Mouse (Mus musculus) thymus, postnatal 25 days (tissue): ENCODE data around the gene Olfr1357.

ENCODE experiments used
- DNase-seq: peaks from one replicate; pipeline ENCODE4 v3.0.0; 2022

The Olfr1357 gene

GRCm38 (mm10) chr10:78576435-78577184, 41.3 kb downstream of the Olfr1357 start:
- peak; percentile 51 for DNase-seq

GRCm38 (mm10) chr10:78575690-78576089, 42.2 kb downstream of the Olfr1357 start:
- no peak for DNase-seq

GRCm38 (mm10) chr10:78575105-78575632, 42.7 kb downstream of the Olfr1357 start:
- no peak for DNase-seq

- DNase-seq = peak; percentile 97
Measured at GRCm38 (mm10) chr10:78574250-78575104, 43.4 kb downstream of the Olfr1357 start, which contains the start of gene Ilvbl. Ilvbl (plus strand) TSS chr10:78574346.

GRCm38 (mm10) chr10:78573226-78573625, 44.6 kb downstream of the Olfr1357 start:
- DNase-seq = no peak

GRCm38 (mm10) chr10:78570897-78571296, 47.0 kb downstream of the Olfr1357 start:
- no peak for DNase-seq

GRCm38 (mm10) chr10:78570416-78570815, 47.5 kb downstream of the Olfr1357 start:
- DNase-seq = no peak

GRCm38 (mm10) chr10:78569686-78570085, 48.2 kb downstream of the Olfr1357 start:
- no peak for DNase-seq

- DNase-seq = no peak
Measured at GRCm38 (mm10) chr10:78569191-78569590, 48.7 kb downstream of the Olfr1357 start.

- DNase-seq = no peak
Measured at GRCm38 (mm10) chr10:78565070-78565469, 52.8 kb downstream of the Olfr1357 start.
